Mouse (Mus musculus): ENCODE data around the gene Smyd3.

The Smyd3 gene

DNA sequence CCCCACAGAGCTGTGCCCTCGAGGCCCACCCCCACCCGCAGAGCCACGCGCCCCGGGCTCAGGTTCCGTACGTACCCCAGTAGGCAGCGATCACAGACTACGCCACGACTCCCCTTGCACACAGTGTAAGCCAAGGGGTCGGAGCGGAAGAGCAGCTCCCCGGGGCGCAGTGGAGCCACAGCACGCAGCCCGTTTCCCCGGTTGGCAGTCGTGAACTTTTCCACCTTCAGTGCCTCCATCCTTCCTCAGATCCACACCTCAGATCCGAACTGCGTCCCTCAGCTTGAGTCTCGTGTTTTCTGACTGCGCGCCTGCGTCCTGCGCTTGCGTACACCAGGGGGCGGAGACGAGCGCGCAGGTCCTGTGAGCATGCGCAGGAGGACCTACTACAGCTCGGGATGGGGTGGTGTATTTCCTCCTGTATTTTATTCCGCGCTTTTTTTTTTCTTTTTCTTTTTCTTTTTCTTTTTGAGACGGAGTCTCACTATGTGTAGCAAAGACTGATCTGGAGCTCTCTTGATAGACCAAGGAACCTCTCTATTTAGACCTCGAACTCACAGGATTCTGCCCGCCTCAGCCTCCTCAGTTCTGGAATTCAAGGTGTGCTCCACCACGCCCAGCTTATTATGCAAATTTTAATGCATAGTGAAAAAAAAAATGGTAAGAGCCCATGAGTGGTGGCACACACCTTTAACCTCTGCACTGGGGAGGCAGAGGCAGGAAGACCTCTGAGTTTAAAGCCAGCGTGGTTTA is at the start of gene Smyd3:
Gene Smyd3 (minus strand): TSS at position 329 of the 753 bp plus-strand sequence.
- DNase-seq (ENCODE audit: low spot score in 2 of 2), result peak; percentile 82 to 86

- no peak for DNase-seq (ENCODE audit: low spot score in 2 of 2)
These were observed 49.7 kb upstream of the Smyd3 start for GRCm38 (mm10) chr1:179567558-179567957.

DNA sequence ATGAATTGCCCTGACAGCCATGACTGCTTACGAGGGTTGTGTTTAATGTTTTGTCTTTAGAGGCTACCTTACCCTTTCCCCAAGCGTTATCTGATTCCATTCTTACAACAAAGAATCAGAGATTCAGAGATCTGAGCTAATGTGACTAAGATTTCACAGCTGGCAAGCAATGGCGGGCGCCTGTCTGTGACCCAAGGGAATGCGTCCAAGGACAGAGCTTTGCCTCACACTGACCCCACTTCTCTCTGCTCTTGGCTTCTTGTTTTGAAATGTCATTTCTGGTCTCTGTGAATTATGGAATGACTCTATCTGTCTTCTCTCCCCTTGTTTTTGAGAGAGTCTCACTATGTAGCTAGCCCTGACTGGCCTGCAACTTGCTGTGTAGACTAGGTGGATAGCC is 46.1 kb upstream of the Smyd3 start:
- DNase-seq (ENCODE audit: low spot score in 2 of 2), result no peak

GRCm38 (mm10) chr1:179563211-179563610 is 45.4 kb upstream of the Smyd3 start:
- no peak for DNase-seq (ENCODE audit: low spot score in 2 of 2)

DNA sequence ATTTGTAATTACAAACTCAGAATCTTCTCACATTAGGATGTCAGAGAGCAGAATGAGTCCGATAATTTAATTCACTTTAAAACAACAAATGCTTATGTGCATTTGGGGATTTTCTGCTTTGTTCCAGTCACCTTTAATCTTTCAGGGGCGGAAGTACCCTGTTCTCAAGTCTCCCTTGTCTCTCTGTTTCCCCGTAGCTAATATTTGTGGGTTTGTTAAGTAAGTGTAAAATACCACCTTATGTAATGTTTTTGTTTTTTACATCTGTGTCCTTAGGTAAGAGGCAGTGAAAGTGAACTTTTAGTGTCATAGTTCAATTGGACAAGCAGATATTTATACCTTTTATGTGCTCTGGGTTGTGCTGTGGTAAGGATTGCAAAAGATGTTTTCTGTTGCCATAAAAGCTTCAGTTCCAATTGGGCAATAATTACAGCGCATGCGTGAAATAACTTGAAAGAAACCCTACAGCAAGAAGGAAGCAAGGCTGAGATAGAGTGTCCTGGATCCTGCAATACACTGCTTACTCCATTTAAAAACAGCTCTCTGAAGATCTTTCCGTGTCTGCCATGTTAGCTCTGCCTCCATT is 43.1 kb upstream of the Smyd3 start:
- no peak for DNase-seq (ENCODE audit: low spot score in 2 of 2)

- no peak for DNase-seq (ENCODE audit: low spot score in 2 of 2)
These were observed 41.8 kb upstream of the Smyd3 start for GRCm38 (mm10) chr1:179559446-179560194.

GRCm38 (mm10) chr1:179556921-179557320 is 39.1 kb upstream of the Smyd3 start:
- no peak for DNase-seq (ENCODE audit: low spot score in 2 of 2)

DNA sequence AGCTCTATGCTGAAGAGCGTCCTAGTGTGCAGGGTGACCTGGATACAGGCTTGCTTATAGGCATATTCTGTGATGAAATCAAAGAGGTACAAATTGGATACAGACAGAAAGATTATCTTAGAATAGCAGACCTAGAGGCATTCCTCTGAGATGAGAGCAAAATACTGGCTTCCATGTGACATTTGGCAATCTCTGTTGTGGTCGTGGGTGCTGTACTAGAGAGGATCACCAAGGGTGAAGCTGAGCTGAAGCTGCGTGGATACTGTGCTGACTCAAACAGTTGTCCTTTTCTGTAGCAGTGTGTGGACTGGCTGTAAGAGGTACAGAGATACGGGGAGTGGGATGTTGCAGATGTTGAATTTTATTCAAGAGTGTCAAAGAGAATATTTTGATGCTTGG is 36.1 kb upstream of the Smyd3 start:
- no peak for DNase-seq (ENCODE audit: low spot score in 2 of 2)

GRCm38 (mm10) chr1:179553197-179553948 is 35.5 kb upstream of the Smyd3 start:
- DNase-seq (ENCODE audit: low spot score in 2 of 2), result no peak

DNA sequence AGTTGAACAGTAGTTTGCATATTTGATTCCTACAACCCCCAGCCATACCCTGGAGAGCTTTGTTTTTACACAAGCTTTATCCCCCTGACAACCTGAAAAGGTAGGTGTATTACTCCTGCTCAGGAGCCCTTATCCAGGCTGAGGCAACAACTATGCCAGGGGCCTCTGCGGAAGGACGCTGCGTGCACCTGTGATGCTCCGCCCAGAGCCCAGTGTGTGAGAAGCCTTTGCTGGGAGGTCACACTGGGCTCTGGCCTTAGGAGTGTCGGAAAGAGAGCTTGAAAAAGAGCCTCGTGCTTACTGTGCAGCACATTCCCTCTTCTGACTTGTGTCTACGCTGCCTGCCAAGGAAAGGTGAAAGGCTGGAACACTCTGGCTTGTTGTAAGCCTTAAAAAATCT is 34.9 kb upstream of the Smyd3 start:
- DNase-seq (ENCODE audit: low spot score in 2 of 2), result no peak

- DNase-seq (ENCODE audit: low spot score in 2 of 2), result no peak
These were observed 34.1 kb upstream of the Smyd3 start for GRCm38 (mm10) chr1:179551921-179552320.

GRCm38 (mm10) chr1:179551336-179551735 is 33.5 kb upstream of the Smyd3 start:
- no peak for DNase-seq (ENCODE audit: low spot score in 2 of 2)

DNA sequence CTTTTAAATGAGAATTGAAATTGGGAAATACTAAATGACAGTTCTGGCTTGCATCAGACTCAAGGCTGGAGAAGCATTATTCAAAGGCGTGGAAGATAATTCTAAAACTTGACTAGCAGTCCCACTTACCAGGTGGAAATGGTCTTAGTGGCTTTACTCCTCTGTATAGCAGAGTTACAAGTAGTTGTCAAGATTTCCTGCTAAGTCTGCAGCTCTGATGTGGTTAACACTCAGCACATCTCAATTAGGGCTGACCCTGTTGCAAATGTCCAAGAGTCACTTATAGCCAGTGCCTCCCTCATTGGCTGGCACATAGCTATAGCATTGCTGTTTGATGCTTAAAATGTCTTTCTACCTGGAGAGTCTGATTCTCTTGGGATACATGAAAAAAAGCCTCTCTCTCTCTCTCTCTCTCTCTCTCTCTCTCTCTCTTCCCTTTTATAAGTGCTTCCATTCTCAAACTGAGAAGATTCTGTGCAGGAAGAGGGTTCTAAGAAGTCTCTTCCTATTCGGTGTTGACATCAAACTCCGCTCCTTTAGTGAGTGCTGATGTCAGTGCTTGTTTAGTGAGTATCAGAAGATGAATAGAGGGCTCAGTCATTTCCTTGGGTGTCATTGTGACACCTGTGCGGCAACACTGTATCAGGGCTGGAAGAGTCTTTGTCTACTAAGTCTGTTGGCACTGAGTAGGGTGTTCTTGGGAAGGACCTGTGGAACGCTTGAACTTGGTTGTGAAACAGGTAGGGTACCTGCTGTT is 31.3 kb upstream of the Smyd3 start:
- DNase-seq (ENCODE audit: low spot score in 2 of 2), result no peak

DNA sequence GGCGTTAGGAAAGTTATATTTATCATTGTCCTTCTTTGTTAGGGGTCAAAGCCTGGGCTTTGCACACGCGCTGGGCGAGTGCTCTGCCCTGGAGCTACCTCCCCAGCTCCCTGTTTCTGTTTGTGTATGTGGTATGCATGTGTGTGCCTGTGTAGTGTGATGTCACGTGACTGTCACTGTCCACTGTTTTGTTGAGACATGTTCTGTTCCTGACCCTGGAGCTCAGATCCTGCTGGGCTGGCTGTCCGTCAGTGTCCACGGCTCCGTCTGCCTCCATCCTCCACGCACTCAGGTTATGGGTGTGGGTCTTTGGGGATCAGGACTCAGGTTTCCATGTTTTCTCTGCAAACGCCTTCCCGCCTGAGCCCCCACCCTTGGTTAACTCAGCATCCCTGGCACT is 30.4 kb upstream of the Smyd3 start:
- DNase-seq (ENCODE audit: low spot score in 2 of 2), result no peak

DNA sequence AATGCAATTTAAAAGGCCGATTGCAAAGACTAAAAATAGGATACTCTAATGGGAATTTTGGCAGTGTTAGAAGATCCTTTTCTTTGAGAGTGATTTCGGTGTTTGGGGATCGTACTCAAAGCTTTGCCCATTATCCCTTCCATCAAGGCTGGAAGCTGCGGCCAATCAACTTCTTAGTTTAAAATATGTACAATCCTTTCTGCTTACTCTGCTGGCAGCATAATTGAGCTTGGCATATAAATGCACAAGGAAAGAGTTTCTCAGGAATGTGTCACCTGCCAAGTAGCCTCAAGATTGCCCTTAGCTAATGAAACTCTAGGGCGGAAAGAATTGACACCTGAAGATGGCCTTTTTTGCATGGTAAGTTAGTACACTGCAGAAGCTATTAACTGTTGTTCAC is 29.3 kb upstream of the Smyd3 start:
- no peak for DNase-seq (ENCODE audit: low spot score in 2 of 2)

GRCm38 (mm10) chr1:179546551-179546917 is 28.7 kb upstream of the Smyd3 start:
- no peak for DNase-seq (ENCODE audit: low spot score in 2 of 2)

GRCm38 (mm10) chr1:179545768-179546550 is 28.1 kb upstream of the Smyd3 start, which contains the start of the genes Tfb2m and Cnst:
Tfb2m (minus strand) TSS chr1:179546267.
Cnst (plus strand) TSS chr1:179546370.
- peak; percentile 98 for DNase-seq (ENCODE audit: low spot score in 2 of 2)

- no peak for DNase-seq (ENCODE audit: low spot score in 2 of 2)
These were observed 23.7 kb upstream of the Smyd3 start for GRCm38 (mm10) chr1:179541502-179541901.

DNA sequence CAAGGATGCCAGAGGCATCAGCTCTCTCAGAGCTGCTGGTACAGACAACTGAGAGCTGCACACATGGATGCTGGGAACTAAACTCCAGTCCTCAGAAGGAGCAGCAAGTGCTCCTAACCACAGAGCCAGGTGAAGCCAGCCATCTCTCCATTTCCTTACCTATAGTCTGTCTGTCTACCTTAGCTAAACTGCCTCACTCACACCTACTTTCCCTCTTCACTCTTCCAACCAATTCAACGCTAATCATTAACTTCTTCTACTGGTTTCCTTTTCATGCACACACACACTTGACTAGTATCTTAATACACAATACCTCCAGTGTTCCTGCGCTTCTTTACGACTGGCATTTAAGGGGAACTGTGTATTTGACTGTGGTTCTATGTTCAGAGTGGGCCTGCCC is 22.0 kb upstream of the Smyd3 start:
- DNase-seq (ENCODE audit: low spot score in 2 of 2), result no peak

GRCm38 (mm10) chr1:179539054-179539453 is 21.2 kb upstream of the Smyd3 start:
- no peak for DNase-seq (ENCODE audit: low spot score in 2 of 2)

- no peak for DNase-seq (ENCODE audit: low spot score in 2 of 2)
These were observed 2.1 kb upstream of the Smyd3 start for GRCm38 (mm10) chr1:179519901-179520300.
